Mouse (Mus musculus): ENCODE results near the gene Fos.

DNA sequence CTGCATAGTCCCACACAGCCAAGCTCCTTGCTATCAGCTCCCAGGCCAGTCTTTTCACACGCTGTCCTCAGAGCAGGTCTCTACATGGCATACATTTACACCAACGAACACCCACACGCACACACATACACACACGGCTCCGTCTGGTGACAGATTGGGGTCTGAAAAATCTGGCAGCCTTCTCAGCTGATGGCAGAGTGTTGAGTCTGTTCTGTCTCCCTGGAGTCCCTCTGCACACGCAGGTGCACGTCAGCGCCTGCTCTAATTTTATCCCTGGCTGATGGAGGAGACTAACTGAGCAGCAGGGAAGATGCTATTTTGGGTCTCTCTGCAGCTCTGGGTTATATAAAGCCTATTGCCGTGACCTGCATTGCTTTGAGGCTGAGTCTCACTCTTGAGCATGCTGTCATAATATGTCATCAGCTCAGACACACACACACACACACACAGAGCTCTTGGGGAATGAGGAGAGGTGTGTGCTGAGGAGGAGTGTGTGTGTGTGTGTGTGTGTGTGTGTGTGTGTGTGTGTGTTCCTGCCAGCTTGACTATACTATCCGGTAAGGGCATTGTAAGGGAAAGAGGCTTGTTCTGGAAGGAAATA, 37.6 kb upstream of the Fos start:
- no peak for TF ChIP-seq ZNF384 (IDR thresholded peaks at IDR 0.05; ENCODE audit: low read depth, low read length)
- TF ChIP-seq HCFC1 (IDR thresholded peaks at IDR 0.05; ENCODE audit: borderline replicate concordance, insufficient read depth, low read length): no peak
- TF ChIP-seq MAFK (IDR thresholded peaks at IDR 0.05; ENCODE audit: insufficient read depth, low read depth, low read length): no peak
- TF ChIP-seq CHD2 (IDR thresholded peaks at IDR 0.05; ENCODE audit: low read depth, low read length): no peak
- TF ChIP-seq ZC3H11A (IDR thresholded peaks at IDR 0.05; ENCODE audit: borderline replicate concordance, low read depth, low read length): no peak

All from ES-E14 (cell line).